Mouse (Mus musculus) hindbrain, embryonic 13.5 days (tissue): ENCODE results near the gene Gpr37. TPM values are rescaled to one million over a fixed set of nuclear protein-coding genes. Genes with fewer than 3 reads are reported as not detected.

Experiments used
- ATAC-seq: fragments of 200-750 bp; cut with Nextera tagmentation; 2 replicates; pipeline ENCODE4 v1.8.0; 2017; ENCODE audit warnings: moderate TSS enrichment; ENCODE audit not compliant: low FRiP score
- H3K27ac ChIP-seq: fragments of 300-500 bp; sonication (generic); 2 replicates; pipeline ENCODE4 v1.5.1; 2015; ENCODE audit warnings: inconsistent platforms, mild to moderate bottlenecking, moderate library complexity
- H3K27me3 ChIP-seq: fragments of 300-500 bp; sonication (generic); 2 replicates; pipeline ENCODE4 v1.6.1; 2015; ENCODE audit warnings: mild to moderate bottlenecking, inconsistent platforms
- H3K36me3 ChIP-seq: fragments of 300-500 bp; sonication (generic); 2 replicates; pipeline ENCODE4 v1.6.1; 2015; ENCODE audit warnings: mild to moderate bottlenecking, inconsistent platforms
- H3K4me1 ChIP-seq: fragments of 300-500 bp; sonication (generic); replicated peaks from 2 replicates; pipeline ENCODE4 v1.6.1; 2015; ENCODE audit warnings: inconsistent platforms
- H3K4me2 ChIP-seq: fragments of 300-500 bp; sonication (generic); 2 replicates; pipeline ENCODE4 v1.6.1; 2015; ENCODE audit warnings: inconsistent platforms, mild to moderate bottlenecking, moderate library complexity
- H3K4me3 ChIP-seq: fragments of 300-500 bp; sonication (generic); 2 replicates; pipeline ENCODE4 v1.5.1; 2015; ENCODE audit warnings: mild to moderate bottlenecking, inconsistent platforms
- H3K9ac ChIP-seq: fragments of 300-500 bp; sonication (generic); 2 replicates; pipeline ENCODE4 v1.6.1; 2015; ENCODE audit warnings: mild to moderate bottlenecking, inconsistent platforms
- H3K9me3 ChIP-seq: fragments of 300-500 bp; sonication (generic); 2 replicates; pipeline ENCODE4 v1.6.1; 2016; ENCODE audit warnings: inconsistent platforms
- WGBS: fragments of 180-500 bp; shearing (Covaris S2); methylation state at CpG from one replicate; pipeline ENCODE4 v1.1.7; 2015; 5-methylcytosine and 5-hydroxymethylcytosine counted together
- polyA plus RNA-seq: library from polyadenylated mRNA; unstranded; fragments of >200 nt; fragmentation: Nextera tagmentation; extraction: Ambion mirVana; gene quantifications from 2 replicates; pipeline ENCODE4 v1.2.1, GENCODE M21; 2015

Gene Gpr37
- polyA plus RNA-seq, 1 experiment from 2014 or later: 6.7 TPM

DNA sequence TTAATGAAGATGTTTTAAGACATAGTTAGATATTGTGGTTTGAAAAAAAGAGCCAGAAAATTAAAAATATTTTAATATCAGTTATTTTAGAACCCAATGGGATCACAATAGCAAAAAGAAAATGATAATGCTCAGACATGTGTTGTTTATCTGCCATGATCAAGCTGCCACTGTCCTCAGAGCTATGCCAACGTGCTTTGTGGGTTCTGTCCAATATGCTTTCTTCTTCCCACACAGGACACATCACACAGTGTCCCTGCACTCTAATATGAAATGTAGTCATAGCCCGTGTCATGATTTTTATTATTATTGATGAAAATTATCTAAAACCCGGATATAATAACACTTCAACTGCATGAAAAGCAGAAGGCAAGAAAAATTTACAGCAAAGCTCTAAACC is 16.7 kb downstream of the Gpr37 start:
- no peak overlapping the region for H3K27ac ChIP-seq

DNA sequence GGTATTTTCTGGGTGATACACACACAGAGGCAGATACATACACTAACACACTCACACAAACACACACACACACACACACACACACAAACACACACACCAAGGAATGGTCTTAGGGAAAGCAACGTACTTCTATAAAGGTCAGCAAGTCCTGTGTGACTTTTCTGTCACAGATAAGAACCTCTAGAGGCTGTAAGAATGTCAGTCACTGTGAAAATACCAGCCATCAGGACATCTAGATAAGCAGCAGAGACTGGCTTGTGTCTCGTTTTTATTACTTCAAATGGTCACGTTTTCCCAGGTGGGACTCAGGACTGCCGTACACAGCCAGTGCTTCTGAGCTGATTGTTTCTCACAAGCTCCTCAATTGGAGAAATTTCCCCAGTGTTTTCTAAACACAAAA is 20.4 kb downstream of the Gpr37 start:
- Histone ChIP-seq H3K4me2 (no peak overlapping the region), H3K9ac (no peak overlapping the region), H3K27me3 (no peaks in the 10 kb centered on the region), H3K4me3 (no peak overlapping the region), H3K9me3 (no peaks in the 10 kb centered on the region), H3K4me1 (no peaks in the 10 kb centered on the region), H3K27ac (no peak overlapping the region), H3K36me3 (no peaks in the 10 kb centered on the region)
- 76% methylated on average over 4 of the region's 4 CpGs for WGBS
- no peak for ATAC-seq

More for the DNA sequence above, 16.7 kb downstream of the Gpr37 start:
- H3K36me3 ChIP-seq: no peaks in the 10 kb centered on the region
- no peaks in the 10 kb centered on the region for H3K9me3 ChIP-seq
- H3K27me3 ChIP-seq: no peaks in the 10 kb centered on the region
- H3K4me2 ChIP-seq: no peak overlapping the region
- no peaks in the 10 kb centered on the region for H3K4me1 ChIP-seq
- H3K9ac ChIP-seq: no peak overlapping the region
- no peak overlapping the region for H3K4me3 ChIP-seq
- ATAC-seq: no peak
- WGBS: 77% methylated on average over 3 of the region's 3 CpGs

DNA sequence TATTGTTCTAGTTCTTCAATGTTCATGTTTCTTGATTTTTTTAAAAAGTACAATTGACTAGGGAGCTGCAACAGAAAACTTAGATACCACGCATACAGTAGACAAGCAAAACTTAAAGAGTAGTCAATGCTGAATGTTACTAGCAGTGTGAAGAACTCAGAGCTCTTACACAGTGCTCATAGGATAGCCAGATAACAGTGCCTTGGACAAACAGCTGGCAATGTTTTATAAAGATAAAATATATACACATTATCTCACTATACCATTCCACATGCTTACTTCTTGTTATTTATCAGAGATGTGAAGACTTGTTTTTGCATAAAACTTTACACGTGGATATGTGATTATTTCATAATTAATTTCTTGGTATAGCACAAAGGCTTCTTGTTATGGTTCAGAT is 26.6 kb downstream of the Gpr37 start:
- Histone ChIP-seq H3K4me1 (no peaks in the 10 kb centered on the region), H3K9me3 (no peaks in the 10 kb centered on the region), H3K27ac (no peak overlapping the region), H3K4me2 (no peak overlapping the region), H3K9ac (no peak overlapping the region), H3K36me3 (no peaks in the 10 kb centered on the region), H3K4me3 (no peak overlapping the region), H3K27me3 (no peaks in the 10 kb centered on the region)
- WGBS: 88% methylated on average over 2 of the region's 2 CpGs
- no peak for ATAC-seq

DNA sequence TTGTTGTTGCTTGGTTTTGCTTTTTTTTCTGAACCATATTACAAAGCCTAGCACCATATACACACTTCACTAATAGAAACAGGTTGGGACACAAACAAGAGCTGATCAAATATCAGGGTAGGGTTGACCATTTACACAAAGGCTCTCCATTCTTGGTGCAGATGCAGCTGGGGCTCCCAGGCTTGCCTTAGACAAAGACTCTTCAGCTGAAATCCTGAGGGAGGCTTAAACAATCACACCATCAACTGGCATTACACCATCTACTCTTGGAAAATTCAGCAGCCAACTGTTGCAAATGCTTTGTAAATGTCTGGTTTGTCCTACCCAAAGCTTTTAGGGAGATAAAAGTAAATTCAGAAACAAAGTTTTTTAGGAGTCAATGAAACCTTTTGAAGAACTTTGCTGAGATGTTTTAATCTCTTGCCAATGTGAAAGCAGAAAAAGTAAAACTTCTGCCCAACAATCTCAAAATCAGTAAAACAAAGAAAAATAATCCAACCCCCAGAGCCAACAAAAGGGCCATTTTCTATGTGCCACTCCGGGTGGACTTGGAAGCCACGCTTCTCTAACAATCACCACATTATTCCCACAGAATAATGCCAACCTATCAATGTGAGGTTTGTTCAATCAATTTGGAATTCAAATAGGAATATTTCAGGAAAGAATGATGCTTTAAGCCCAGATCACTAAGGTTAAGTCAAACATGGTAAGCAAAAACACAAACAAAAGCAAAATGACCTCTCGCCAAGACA is 30.4 kb downstream of the Gpr37 start:
- Histone ChIP-seq H3K27ac (no peak overlapping the region), H3K9ac (no peak overlapping the region), H3K36me3 (no peaks in the 10 kb centered on the region), H3K27me3 (no peaks in the 10 kb centered on the region), H3K4me2 (no peak overlapping the region), H3K4me1 (no peaks in the 10 kb centered on the region), H3K4me3 (no peak overlapping the region), H3K9me3 (no peaks in the 10 kb centered on the region)
- 62% methylated on average over 3 of the region's 3 CpGs for WGBS
- no peak for ATAC-seq

Other genes with a start within 250 kb of the Gpr37 start
- 28.4 and 34.4 TPM in 2 replicates for gene Pot1a, start 118.5 kb upstream of the Gpr37 start, polyA plus RNA-seq